Mouse (Mus musculus) ovary, postnatal 36 days (tissue): Measurements from ENCODE around the gene Vps37c.

ENCODE experiments used
- DNase-seq: peaks from one replicate; pipeline ENCODE4 v3.0.0; 2022; ENCODE audit warnings: low spot score, mixed read lengths

Vps37c gene

DNA sequence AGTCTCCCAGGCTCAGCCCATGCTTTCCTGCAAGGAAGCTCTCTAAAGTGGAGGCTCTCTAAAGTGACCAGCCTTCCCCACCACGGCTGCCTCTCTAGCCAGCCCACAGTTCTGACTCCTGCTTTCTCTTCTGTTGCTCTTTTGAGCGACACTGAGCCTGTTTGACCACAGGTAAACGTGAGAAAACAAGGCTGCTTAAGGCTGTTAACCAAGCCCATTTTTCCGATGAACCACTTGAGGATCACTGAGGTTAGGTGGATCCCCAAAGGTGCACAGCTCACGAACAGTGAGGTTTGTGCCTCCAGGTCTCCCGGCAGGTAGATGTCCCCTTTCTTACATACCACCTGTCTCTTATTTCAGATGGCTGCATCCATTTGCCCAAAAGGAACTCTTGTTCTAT lies 53.6 kb downstream of the Vps37c start:
- no peak for DNase-seq

GRCm38 (mm10) chr19:10742565-10742964 lies 54.0 kb downstream of the Vps37c start:
- no peak for DNase-seq

DNA sequence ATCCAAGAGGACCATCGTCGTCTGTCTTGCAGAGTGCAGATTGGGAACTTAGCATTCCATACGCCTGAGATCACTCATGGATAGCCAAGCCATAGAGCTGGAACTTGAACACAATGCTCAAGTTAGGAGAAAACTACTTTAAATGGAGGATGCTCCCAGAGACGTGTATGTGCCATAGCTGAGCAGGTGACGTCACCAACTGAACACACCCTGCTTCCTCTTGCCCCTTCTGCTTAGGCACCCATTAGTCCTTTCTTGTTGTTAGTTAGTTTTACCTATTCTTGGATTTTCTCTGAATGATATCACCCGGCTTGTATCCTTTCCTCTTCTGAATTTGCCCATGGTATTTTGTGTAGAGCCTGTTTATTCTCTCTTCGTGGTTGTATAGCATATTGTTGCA lies 58.6 kb downstream of the Vps37c start:
- DNase-seq = no peak

DNA sequence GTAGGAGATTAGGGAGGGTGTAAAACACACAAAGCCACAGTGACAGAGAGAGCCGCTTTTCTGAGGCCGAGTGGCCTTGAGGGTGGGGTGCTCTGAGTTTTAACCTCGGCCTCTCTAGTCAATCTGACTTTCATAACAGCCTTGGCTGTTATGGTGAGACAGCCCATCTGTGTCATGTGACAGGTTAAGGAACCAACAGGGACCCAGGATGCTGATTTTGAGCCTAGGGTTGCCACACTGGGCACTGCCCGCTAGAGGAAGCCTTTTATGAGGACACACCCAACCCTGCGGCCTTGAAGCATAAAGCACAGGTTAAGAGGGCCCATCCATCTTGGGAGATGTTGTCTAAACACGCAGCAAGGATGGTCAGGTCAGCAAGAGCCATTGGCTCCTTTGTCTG lies 59.2 kb downstream of the Vps37c start:
- DNase-seq = no peak

- DNase-seq = no peak
Measured at GRCm38 (mm10) chr19:10748401-10749102, 60.0 kb downstream of the Vps37c start.

DNA sequence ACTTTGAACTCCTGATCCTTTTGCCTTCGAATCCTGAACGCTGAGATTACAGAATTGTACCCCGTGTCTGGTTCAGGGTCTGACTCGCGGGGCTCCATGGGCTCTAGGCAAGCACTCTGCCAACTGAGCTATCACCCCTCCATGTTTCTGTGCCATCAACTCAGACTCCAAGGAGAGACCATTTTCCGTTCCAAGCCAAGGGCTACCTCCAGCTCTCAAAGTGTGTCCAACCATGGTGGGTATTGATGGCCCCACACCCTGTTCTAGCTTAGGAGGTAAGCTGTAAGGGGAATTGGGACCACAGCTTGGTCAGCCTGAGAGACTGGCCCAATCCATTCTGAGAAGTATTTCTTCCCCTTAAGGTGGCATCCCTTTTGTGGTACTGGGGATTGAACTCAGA lies 60.8 kb downstream of the Vps37c start:
- DNase-seq = no peak

DNA sequence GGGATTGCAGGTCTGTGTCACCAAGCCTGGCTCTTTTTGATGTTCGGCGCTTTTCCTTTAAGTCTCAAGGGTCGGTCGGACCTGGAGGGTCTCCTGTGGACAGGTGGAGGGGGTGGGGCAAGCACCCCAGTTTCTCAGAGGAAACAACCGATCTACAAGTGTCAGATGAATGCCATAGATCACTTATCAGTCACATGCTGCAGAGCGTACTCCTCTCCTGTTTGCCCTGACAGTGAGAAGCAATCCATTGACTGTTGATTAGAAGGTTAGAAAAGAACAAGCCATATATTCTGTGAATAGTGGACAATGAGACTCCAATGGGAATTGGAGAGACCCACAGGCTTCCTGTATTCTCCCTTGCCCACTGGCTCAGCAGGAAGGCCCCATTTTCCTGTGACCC lies 61.6 kb downstream of the Vps37c start:
- DNase-seq = no peak

DNA sequence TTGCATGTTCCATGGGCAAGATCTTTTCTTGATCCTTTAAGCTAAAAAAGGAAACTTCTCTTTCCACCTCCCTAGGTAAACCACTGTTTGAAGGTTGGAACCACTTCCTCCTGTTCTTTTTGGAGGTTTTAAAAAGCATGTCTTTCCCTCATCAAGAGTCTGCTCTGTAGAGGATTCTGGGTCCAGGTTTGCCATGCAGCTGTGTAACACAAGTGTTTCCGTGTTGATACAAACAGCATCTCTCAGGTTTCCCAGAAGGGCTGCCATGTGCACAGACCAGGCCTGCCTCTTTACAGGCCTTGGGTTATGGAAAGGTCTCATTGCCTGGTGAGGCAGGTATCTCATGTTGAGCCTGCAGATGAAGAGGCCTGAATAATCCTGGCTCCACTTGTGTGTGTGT lies 63.1 kb downstream of the Vps37c start:
- DNase-seq = no peak

- DNase-seq = no peak
Measured at GRCm38 (mm10) chr19:10752106-10752505, 63.6 kb downstream of the Vps37c start.

- DNase-seq = no peak
Measured at GRCm38 (mm10) chr19:10752646-10753045, 64.1 kb downstream of the Vps37c start.

- no peak for DNase-seq
Measured at GRCm38 (mm10) chr19:10757125-10757524, 68.6 kb downstream of the Vps37c start.

DNA sequence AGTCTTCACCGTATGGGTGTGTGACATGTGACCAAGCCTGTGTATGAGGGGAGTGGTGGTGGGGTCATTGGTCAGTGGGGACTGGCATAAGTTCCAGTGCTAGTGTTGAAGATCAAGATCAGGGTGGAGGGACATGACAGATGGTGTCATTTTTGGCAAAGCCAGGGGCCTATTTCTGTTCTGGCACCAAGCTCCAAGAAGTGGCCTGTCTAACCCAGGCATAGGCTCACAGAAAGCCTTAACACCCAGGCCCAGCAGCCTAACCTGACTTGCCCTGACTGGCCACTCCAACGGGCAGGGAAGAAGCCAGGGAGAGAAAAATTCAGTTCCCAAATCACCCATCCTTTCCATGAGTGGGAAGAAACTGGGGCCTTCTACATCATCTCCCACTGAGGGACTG lies 69.0 kb downstream of the Vps37c start:
- DNase-seq = no peak

DNA sequence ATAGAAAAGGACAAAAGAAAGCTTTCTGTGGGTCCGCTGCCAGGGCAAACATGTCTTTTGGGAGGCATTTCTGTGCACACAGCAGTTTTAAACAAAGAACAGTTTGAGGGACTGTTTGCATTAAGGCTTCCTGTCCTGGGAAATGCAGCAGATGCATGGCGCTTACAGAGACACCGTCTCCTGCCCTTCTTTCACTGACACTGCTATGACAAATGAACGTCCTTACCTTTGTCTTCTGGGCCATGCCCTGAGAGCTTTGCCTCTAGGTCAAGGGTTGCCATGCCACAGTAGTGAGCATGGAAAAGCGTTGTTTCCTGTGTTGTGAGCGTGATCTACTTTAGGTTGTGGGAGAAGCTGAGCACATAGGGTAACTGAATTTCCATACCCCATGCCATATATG lies 70.2 kb downstream of the Vps37c start:
- DNase-seq = no peak

DNA sequence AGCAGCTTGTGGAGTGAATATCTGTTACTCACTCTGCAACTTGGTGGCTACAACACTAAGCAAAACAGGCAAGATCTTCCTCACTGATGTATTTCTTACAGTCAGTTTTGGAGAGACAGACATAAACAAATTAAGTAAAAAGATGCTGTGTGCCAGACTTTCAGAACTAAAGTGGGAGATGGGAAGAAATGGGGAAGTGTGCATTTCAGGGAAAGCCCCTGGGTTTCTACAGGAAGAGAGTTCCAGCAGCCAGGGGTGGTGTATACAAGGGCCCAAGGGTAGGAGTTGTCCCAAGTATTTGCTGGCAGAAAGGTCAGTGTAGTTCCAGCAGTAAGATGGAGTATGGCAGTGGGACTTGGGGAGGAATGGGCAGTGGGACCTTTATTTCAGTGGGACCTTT lies 71.0 kb downstream of the Vps37c start:
- DNase-seq = no peak

- DNase-seq = no peak
Measured at GRCm38 (mm10) chr19:10759983-10760831, 71.7 kb downstream of the Vps37c start.

DNA sequence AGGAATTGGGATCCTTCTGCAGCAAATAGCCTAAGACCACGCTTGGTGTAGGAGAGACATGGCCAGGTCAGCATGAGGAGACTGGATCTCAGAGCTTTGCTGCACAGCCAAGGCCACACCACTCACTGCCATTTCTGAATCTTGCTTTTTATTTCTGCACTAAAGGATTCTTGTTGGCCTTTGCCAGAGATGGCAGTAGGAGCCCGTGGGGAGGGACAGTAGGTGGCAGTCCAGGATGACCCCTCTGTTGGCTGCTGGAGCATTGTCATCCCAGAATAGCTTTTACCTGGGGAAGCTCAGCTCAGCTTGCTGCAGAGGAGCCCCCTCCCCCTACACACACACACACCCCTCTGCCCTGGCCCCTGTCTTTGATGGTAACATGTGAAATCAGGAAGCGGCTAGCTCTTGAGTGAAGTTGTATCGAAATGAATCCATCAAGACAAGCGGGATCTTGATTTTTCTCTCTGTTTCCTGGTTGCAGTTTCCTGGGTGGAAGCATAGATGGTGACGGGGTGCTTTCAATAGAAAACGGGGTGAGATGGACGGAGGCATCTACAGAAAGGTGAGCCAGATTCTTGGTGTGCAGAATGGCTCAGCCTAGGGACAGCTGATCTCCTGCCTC lies 73.4 kb downstream of the Vps37c start:
- no peak for DNase-seq

- DNase-seq = no peak
Measured at GRCm38 (mm10) chr19:10762468-10762867, 73.9 kb downstream of the Vps37c start.

- no peak for DNase-seq
Measured at GRCm38 (mm10) chr19:10763381-10764031, 75.0 kb downstream of the Vps37c start.
